Mouse (Mus musculus) cerebellum, adult 2 months (tissue): ENCODE results near the gene Glipr2. TPM values are rescaled to one million over a fixed set of nuclear protein-coding genes. Genes with fewer than 3 reads are reported as not detected.

Experiments used
- DNase-seq, 2 experiments: peaks; one replicate each; pipeline ENCODE4 v3.0.0; 2021
- H3K27ac ChIP-seq: fragments of 200-500 bp; 2 replicates; pipeline ENCODE4 v1.5.1; 2012; ENCODE audit warnings: low read length, control low read depth, inconsistent platforms; ENCODE audit not compliant: insufficient read depth
- H3K27me3 ChIP-seq: fragments of 200-500 bp; 2 replicates; pipeline ENCODE4 v1.6.1; 2012; ENCODE audit warnings: inconsistent platforms, mild to moderate bottlenecking, low read length, moderate library complexity; ENCODE audit not compliant: control insufficient read depth, insufficient read depth
- H3K4me1 ChIP-seq: fragments of 200-500 bp; 2 replicates; pipeline ENCODE4 v1.6.1; 2011; ENCODE audit warnings: low read length; ENCODE audit not compliant: control insufficient read depth, insufficient read depth
- H3K4me3 ChIP-seq: fragments of 200-500 bp; replicated peaks from 2 replicates; pipeline ENCODE3; 2011; ENCODE audit warnings: mild to moderate bottlenecking, low read depth, low read length, control low read depth; ENCODE audit not compliant: insufficient read depth
- CTCF ChIP-seq: fragments of 200-500 bp; IDR thresholded peaks from 2 replicates; pipeline ENCODE4 v1.5.1; 2011; ENCODE audit warnings: low read depth, mild to moderate bottlenecking, control low read depth, low read length, moderate library complexity, borderline replicate concordance; ENCODE audit not compliant: insufficient read depth
- POLR2A ChIP-seq: fragments of 200-500 bp; IDR thresholded peaks from 2 replicates; pipeline ENCODE4 v1.6.1; 2011; ENCODE audit warnings: low read length, control low read depth, borderline replicate concordance; ENCODE audit not compliant: insufficient read depth
- WGBS: fragments of 180-500 bp; shearing (Covaris S2); methylation state at CpG from one replicate; pipeline ENCODE4 v1.1.7; 2018; 5-methylcytosine and 5-hydroxymethylcytosine counted together
- polyA plus RNA-seq: library from polyadenylated mRNA; depleted of rRNA; stranded (reverse); fragments of >200 nt; gene quantifications from 2 replicates; pipeline ENCODE4 v1.2.3, GENCODE M21; 2012

The Glipr2 gene
- polyA plus RNA-seq, 1 experiment, result 6.8 TPM

GRCm38 (mm10) chr4:43964951-43965684, 7.9 kb downstream of the Glipr2 start:
- WGBS, result 49% methylated on average over 4 of the region's 4 CpGs
- TF ChIP-seq POLR2A, result no peak
- no peak for TF ChIP-seq CTCF
- no peak overlapping the region for H3K27ac ChIP-seq
- no peak for DNase-seq
- no peaks in the 10 kb centered on the region for H3K4me1 ChIP-seq
- no peak overlapping the region for H3K4me3 ChIP-seq
- H3K27me3 ChIP-seq, result no peaks in the 10 kb centered on the region

GRCm38 (mm10) chr4:43965856-43966535, 8.8 kb downstream of the Glipr2 start:
- TF ChIP-seq POLR2A, result no peak
- TF ChIP-seq CTCF, result no peak
- no peak for DNase-seq
- no peak overlapping the region for H3K4me3 ChIP-seq
- no peak overlapping the region for H3K27ac ChIP-seq
- H3K4me1 ChIP-seq, result no peaks in the 10 kb centered on the region
- no peaks in the 10 kb centered on the region for H3K27me3 ChIP-seq
- 82% methylated on average over 7 of the region's 7 CpGs for WGBS

- DNase-seq, result peak; percentile 55 to 68
- H3K27me3 ChIP-seq, result no peaks in the 10 kb centered on the region
- no peaks in the 10 kb centered on the region for H3K4me1 ChIP-seq
- no peak overlapping the region for H3K4me3 ChIP-seq
- no peak overlapping the region for H3K27ac ChIP-seq
- TF ChIP-seq CTCF (no peak), POLR2A (no peak)
- 73% methylated on average over 13 of the region's 13 CpGs for WGBS
Observed at GRCm38 (mm10) chr4:43968650-43969049, 11.4 kb downstream of the Glipr2 start.

DNA sequence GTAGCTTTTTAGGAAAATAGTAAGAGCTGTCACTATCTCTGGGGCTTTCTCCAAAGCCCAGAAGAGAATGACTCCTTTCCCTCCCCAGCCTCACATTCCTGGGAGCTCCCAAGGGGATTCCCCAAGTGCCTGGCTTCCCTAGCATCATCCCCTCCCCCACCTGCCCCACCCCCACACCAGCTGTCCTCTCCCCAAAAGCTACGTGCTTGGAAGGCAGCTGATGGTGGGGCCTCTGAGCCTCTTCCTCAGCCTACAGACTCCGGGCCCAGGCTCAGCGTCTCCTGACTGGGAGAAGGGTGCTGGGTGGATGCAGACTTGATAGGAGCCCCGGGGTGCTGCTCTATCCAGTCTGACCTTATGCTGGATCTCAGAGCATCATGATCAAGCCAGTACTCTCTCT, 12.2 kb downstream of the Glipr2 start:
- Histone ChIP-seq H3K27ac (no peak overlapping the region), H3K27me3 (no peaks in the 10 kb centered on the region), H3K4me1 (no peaks in the 10 kb centered on the region), H3K4me3 (no peak overlapping the region)
- TF ChIP-seq POLR2A, result no peak
- no peak for TF ChIP-seq CTCF
- no peak for DNase-seq
- WGBS, result 18% methylated on average over 4 of the region's 4 CpGs

GRCm38 (mm10) chr4:43970393-43971330, 13.5 kb downstream of the Glipr2 start:
- 91% methylated on average over 20 of the region's 20 CpGs for WGBS
- H3K27me3 ChIP-seq, result no peaks in the 10 kb centered on the region
- no peak overlapping the region for H3K27ac ChIP-seq
- no peak for TF ChIP-seq CTCF
- TF ChIP-seq POLR2A, result no peak
- H3K4me1 ChIP-seq, result no peaks in the 10 kb centered on the region
- H3K4me3 ChIP-seq, result no peak overlapping the region
- no peak for DNase-seq

GRCm38 (mm10) chr4:43971541-43972136, 14.4 kb downstream of the Glipr2 start:
- Histone ChIP-seq H3K4me3 (no peak overlapping the region), H3K4me1 (no peaks in the 10 kb centered on the region), H3K27ac (peak overlapping the region; percentile 39; the same call in 1 of the 2 replicates), H3K27me3 (no peaks in the 10 kb centered on the region)
- DNase-seq, result no peak
- TF ChIP-seq CTCF (no peak), POLR2A (no peak)
- WGBS, result 87% methylated on average over 9 of the region's 9 CpGs

DNA sequence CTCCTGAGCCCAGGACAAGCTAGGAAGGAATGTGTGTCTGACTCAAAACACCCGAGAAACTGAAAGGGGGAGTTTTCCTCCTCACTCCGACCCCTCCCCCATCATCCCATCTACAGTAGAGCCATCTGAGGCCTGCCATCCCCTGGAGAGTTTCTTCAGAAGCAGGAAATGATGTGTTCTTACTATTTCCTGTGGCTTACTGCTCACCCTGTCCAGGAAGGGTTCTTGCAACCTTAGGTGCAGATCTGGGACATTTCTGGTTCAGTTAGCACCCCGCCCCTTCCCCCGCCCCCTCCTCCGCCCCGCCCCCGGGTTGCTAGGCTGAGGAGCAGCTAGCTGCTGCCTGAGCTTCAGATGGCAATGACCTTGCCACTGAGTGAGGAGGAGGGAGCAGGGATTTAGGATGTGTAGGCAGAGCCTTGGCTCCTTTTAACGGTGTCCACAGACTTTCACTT, 15.0 kb downstream of the Glipr2 start:
- Histone ChIP-seq H3K27me3 (no peaks in the 10 kb centered on the region), H3K4me3 (no peak overlapping the region), H3K27ac (no peak overlapping the region; the same call in 1 of the 2 replicates), H3K4me1 (no peaks in the 10 kb centered on the region)
- 16% methylated on average over 8 of the region's 8 CpGs for WGBS
- DNase-seq, result no peak
- TF ChIP-seq CTCF (no peak), POLR2A (no peak)
